Mouse (Mus musculus): ENCODE results near the gene Pde10a. TPM values are rescaled to one million over a fixed set of nuclear protein-coding genes. Genes with fewer than 3 reads are reported as not detected.

The Pde10a gene
- polyA plus RNA-seq, 1 experiment from 2014 or later: 1.7 TPM

DNA sequence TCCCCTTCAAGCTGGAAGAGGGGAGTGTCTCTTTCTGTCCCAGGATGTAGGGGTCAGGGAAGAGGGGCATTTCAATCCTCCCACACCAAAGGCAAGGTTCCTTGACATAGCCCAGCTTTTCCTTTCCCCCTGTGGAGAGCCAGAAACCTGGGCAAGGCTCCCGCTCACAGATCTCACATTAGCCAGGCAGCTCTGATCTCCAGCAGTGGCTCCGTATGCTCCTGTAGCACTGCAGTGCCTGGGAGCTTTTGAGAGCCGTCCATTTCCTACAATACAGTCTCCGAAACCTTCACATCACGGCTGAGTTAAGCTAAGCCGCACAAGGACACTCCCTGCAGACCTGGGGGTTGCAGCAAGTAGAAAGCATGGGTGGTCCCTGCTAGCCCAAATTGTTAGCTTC is 29.0 kb downstream of the Pde10a start:
- Histone ChIP-seq H3K27me3 (replicated peaks) (peaks cover 17% of the 10 kb centered on the region; the same call in 1 of the 2 replicates), H3K9ac (no peak overlapping the region), H3K9me3 (replicated peaks) (no peaks in the 10 kb centered on the region), H3K4me1 (no peaks in the 10 kb centered on the region), H3K36me3 (no peaks in the 10 kb centered on the region), H3K4me3 (no peak overlapping the region), H3K4me2 (no peak overlapping the region), H3K27ac (no peak overlapping the region)
- ATAC-seq: no peak
- 54% methylated on average over 6 of the region's 6 CpGs for WGBS (ENCODE audit: insufficient replicate concordance)

DNA sequence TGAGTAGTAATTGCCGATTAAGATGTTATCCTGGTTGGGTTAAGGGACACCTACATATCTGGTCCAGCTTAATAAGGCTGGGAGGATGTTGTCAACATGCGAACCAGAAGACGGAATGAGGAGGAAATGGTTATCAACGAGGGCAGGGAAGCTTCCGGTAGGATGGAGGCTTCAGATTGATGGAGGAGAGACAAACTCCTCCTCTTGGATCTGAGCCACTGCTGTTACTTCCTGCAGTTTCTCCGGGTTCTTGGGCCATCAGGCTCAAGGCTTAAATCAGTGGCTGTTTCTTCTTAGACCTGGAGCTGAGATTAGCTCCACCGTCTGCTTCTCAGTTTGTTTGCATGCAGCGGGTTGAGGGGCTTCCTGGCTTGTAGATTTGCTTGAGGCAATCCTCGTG is 30.6 kb downstream of the Pde10a start:
- H3K27ac ChIP-seq: no peak overlapping the region
- no peak overlapping the region for H3K9ac ChIP-seq
- H3K27me3 ChIP-seq (replicated peaks): peaks cover 8% of the 10 kb centered on the region; the same call in 1 of the 2 replicates
- no peaks in the 10 kb centered on the region for H3K36me3 ChIP-seq
- no peak overlapping the region for H3K4me3 ChIP-seq
- no peak for ATAC-seq
- 58% methylated on average over 9 of the region's 9 CpGs for WGBS (ENCODE audit: insufficient replicate concordance)
- no peak overlapping the region for H3K4me2 ChIP-seq
- no peaks in the 10 kb centered on the region for H3K4me1 ChIP-seq
- H3K9me3 ChIP-seq (replicated peaks): no peaks in the 10 kb centered on the region

DNA sequence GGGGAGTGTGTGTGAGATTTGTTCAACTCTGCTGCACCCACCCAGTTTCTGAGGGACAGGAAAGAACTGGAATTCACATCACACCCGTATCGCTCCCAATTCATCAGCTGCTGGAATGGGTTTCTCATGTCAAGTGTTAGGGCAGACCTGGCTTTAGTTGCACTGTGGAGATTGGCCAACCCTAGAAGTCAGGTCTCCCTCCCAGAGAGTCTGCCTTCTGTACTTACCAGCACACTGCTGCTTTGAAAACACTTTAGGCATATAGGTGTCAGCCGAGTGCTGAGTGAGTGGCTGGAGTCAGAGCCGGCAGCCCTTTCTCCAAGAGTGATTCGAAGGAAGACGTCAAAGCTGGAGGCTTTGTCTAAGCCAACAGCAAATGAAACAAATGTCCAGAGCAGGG is 31.1 kb downstream of the Pde10a start:
- no peak for ATAC-seq
- Histone ChIP-seq H3K36me3 (no peaks in the 10 kb centered on the region), H3K9ac (no peak overlapping the region), H3K27me3 (replicated peaks) (peaks cover 8% of the 10 kb centered on the region; the same call in 1 of the 2 replicates), H3K27ac (no peak overlapping the region), H3K4me3 (no peak overlapping the region), H3K4me1 (no peaks in the 10 kb centered on the region), H3K9me3 (replicated peaks) (no peaks in the 10 kb centered on the region), H3K4me2 (no peak overlapping the region)
- 70% methylated on average over 6 of the region's 6 CpGs for WGBS (ENCODE audit: insufficient replicate concordance)

DNA sequence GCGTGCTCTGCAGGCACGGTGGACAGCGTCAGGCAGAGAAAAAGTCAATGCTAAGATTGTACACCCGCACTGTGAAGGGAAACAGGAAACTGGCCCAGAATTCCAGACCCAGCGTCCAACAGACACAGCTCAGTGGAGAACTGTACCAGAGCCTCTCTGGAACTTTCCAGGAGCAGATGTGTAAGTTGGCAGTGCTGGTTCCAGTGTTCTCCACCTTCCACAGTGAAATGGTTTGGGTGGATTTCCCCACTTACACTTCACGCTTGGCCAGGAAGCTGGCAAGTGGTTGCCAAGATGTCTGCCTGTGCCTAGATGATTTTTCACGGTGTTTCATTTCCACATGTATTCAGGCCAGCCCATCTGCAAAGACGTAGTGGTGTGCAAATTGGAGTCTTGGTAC is 32.8 kb downstream of the Pde10a start:
- Histone ChIP-seq H3K4me2 (no peak overlapping the region), H3K27me3 (replicated peaks) (0 out of 2 replicates have a peak, but pooled peaks cover 10% of the 10 kb centered on the region), H3K4me3 (no peak overlapping the region), H3K27ac (no peak overlapping the region), H3K9me3 (replicated peaks) (no peaks in the 10 kb centered on the region), H3K4me1 (no peaks in the 10 kb centered on the region), H3K36me3 (no peaks in the 10 kb centered on the region), H3K9ac (no peak overlapping the region)
- no peak for ATAC-seq
- 61% methylated on average over 8 of the region's 8 CpGs for whole genome bisulfite sequencing (ENCODE audit: insufficient replicate concordance)

DNA sequence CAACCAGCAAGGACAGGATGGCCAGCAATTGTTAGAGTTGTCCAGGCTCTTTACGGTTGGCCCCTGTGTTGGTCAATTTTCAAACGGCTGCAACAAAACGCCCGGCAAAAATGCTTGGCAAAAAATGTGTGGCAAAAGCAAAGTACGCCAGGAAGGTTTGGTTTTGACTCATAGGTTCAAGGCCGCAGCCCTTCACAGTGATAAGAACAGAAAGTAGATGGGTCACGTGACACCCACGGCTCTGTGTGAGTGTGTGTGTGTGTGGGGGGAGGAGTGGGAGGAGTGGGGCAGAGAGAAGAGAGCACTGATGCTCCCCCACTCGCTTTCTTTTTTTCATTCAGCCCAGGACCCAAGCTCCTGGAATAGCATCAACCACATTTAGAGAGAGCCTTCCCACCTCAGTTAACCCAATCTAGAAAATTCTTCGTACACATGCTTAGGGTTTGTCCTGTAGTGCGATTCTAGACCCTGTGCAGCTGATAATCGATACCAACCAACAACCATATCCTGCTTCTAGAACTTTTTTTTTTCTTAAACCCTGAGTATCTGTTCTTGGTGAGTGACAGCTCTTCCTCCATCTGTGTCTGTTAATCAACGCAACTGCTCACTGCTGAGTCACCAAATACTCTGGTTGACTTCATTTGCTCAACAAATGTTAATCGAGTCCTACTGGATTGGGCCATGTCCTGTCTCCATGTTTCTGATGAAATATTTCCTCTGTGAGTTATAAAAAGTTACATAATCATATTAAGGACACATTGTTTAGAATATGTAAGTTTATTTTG is 37.1 kb downstream of the Pde10a start:
- H3K4me1 ChIP-seq: no peaks in the 10 kb centered on the region
- no peaks in the 10 kb centered on the region for H3K36me3 ChIP-seq
- no peaks in the 10 kb centered on the region for H3K9me3 ChIP-seq (replicated peaks)
- no peak overlapping the region for H3K4me2 ChIP-seq
- H3K9ac ChIP-seq: no peak overlapping the region
- ATAC-seq: no peak
- 53% methylated on average over 14 of the region's 14 CpGs for WGBS (ENCODE audit: insufficient replicate concordance)
- H3K4me3 ChIP-seq: no peak overlapping the region
- no peak overlapping the region for H3K27ac ChIP-seq
- 0 out of 2 replicates have a peak, but pooled peaks cover 3% of the 10 kb centered on the region for H3K27me3 ChIP-seq (replicated peaks)

DNA sequence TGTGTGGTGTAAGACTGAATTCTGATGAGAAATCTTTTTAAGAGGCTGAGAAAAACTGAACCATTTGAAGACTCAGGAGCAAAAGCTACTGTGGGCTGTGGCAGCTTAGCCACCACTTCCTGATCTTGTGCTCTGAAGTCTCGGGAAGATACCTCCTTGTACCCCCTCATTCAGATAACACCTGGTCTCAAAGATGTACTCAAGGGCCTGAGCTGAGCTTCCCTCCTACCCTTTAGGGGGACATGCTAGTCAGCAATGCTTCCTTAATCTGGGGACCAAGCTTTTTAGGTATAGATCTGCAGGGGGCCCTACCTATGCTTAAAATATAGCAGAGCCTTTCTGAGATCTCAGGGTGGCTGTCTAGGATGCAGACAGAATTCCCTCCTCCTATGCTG is 37.7 kb downstream of the Pde10a start:
- 9% methylated on average over 1 of the region's 1 CpGs for WGBS (ENCODE audit: insufficient replicate concordance)
- no peaks in the 10 kb centered on the region for H3K36me3 ChIP-seq

DNA sequence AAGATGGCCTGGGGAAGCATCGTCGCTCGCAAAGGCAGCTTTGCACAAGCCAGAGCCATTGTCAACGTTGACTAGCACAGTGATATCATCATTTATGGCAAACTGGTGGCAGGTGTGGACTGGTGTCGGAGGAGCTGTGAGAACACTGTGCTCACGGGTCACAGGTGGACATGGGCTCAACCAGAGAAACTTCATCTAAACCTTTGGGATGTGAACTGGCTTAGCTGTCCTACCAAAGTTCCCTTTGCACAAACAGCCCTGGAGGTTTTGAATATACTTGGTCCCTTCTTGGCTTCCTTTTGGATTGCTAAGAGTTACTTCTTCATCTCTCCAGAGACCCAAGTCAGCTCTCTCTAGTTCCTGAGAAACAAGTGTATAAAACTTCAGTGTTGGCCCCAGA is 41.7 kb downstream of the Pde10a start, which contains the start of gene Gm17087:
TSS of gene Gm17087 (minus strand) at position 101 of the 400 bp plus-strand sequence.
- Histone ChIP-seq H3K27me3 (replicated peaks) (0 out of 2 replicates have a peak, but pooled peaks cover under 1% of the 10 kb centered on the region), H3K4me3 (no peak within 1 kb of the TSS), H3K9me3 (replicated peaks) (no peaks in the 10 kb centered on the region), H3K4me2 (no peak within 1 kb of the TSS), H3K9ac (no peak within 1 kb of the TSS), H3K4me1 (no peaks in the 10 kb centered on the region), H3K36me3 (no peaks in the 10 kb centered on the region), H3K27ac (no peak within 1 kb of the TSS)
- no peak for ATAC-seq
- WGBS (ENCODE audit: insufficient replicate concordance): 80% methylated on average over 6 of the region's 6 CpGs

More for the DNA sequence above, 37.7 kb downstream of the Pde10a start:
- no peak overlapping the region for H3K4me3 ChIP-seq
- no peaks in the 10 kb centered on the region for H3K9me3 ChIP-seq (replicated peaks)
- no peak overlapping the region for H3K9ac ChIP-seq
- no peak for ATAC-seq
- H3K27ac ChIP-seq: no peak overlapping the region
- H3K4me2 ChIP-seq: no peak overlapping the region
- 0 out of 2 replicates have a peak, but pooled peaks cover 3% of the 10 kb centered on the region for H3K27me3 ChIP-seq (replicated peaks)
- no peaks in the 10 kb centered on the region for H3K4me1 ChIP-seq

DNA sequence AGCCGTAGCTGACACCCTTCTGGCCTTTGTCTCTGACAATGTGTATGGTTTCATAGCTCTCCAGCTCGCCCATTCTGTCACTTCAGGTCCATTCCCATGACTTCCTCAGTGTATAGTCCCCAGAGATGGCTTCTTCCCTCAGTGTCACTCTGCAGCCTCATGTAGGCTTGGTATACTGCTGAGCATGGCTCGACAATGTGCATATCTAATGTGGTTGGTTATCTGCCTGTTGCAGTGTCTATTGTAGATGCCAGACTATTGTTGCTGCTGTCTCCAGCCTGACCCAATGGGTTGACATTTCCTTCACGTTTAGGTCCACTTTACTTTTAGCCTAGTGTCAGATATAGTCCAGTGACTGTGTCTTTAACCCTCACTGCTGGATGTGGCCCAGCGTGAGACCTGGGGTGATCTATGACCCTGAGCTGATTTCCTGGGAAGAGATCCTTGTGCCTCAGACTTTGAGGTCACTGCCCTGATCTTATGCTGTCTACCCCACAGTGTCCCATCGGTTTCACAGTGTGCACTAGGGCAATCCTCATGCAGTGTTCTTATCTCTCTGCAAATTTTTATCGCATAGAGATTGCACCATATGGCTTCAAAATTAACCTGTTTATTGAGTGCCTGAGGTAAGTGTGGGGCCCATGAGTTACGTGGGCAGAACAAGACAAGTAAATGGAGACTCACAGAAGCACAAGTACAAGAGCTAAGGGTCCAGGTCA is 48.5 kb downstream of the Pde10a start:
- 39% methylated on average over 8 of the region's 8 CpGs for WGBS (ENCODE audit: insufficient replicate concordance)
- H3K4me2 ChIP-seq: no peak overlapping the region
- no peaks in the 10 kb centered on the region for H3K36me3 ChIP-seq
- no peaks in the 10 kb centered on the region for H3K27me3 ChIP-seq (replicated peaks)
- no peak overlapping the region for H3K4me3 ChIP-seq
- H3K27ac ChIP-seq: no peak overlapping the region
- H3K9me3 ChIP-seq (replicated peaks): no peaks in the 10 kb centered on the region
- ATAC-seq: peak; percentile 79
- H3K9ac ChIP-seq: no peak overlapping the region
- peaks cover 6% of the 10 kb centered on the region for H3K4me1 ChIP-seq

DNA sequence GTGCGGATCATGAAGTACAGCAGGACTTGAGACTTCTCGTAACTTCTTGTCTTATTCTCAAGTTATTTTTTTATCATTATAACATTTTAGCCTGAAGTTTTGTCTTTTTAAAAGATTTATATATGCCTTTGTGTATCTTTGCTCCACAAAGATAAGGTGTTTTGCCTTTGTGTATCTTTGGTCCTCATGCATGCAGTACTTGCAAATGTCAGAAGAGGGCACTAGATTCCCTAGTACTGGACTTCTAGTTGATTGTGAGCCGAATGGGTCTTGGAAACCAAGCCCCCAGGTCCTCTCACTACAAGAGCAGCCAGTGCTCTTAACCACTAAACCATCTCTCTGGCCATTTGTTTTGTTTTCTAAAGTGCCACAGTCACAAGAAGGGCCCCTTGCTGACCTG is 55.2 kb downstream of the Pde10a start:
- Histone ChIP-seq H3K27me3 (replicated peaks) (no peaks in the 10 kb centered on the region), H3K4me1 (no peaks in the 10 kb centered on the region), H3K4me2 (no peak overlapping the region), H3K4me3 (no peak overlapping the region), H3K9me3 (replicated peaks) (no peaks in the 10 kb centered on the region), H3K27ac (no peak overlapping the region), H3K36me3 (no peaks in the 10 kb centered on the region), H3K9ac (no peak overlapping the region)
- 53% methylated on average over 3 of the region's 3 CpGs for WGBS (ENCODE audit: insufficient replicate concordance)
- no peak for ATAC-seq

DNA sequence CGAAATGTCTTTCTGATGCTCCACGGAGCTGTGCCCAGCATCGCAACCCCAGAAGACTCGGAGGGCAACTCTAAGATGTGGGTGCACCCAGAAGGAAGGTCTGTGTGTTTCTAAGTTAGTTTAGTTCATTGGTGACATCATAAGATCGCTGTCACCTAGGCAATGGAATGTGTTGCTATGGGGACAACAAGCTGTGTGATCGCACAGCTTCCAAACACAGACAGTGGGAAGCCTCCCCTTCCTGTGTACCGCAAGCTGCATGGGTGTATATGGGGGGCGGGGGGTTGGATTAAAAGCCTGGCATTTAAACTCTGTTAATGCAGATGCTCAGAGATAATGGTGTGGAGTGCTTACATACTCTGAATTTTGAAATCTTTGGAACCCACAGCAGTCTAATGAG is 56.4 kb downstream of the Pde10a start:
- ATAC-seq: no peak
- H3K4me2 ChIP-seq: no peak overlapping the region
- H3K9me3 ChIP-seq (replicated peaks): no peaks in the 10 kb centered on the region
- no peaks in the 10 kb centered on the region for H3K36me3 ChIP-seq
- H3K9ac ChIP-seq: no peak overlapping the region
- WGBS (ENCODE audit: insufficient replicate concordance): 74% methylated on average over 8 of the region's 8 CpGs
- H3K4me1 ChIP-seq: no peaks in the 10 kb centered on the region
- H3K4me3 ChIP-seq: no peak overlapping the region
- no peaks in the 10 kb centered on the region for H3K27me3 ChIP-seq (replicated peaks)
- no peak overlapping the region for H3K27ac ChIP-seq

DNA sequence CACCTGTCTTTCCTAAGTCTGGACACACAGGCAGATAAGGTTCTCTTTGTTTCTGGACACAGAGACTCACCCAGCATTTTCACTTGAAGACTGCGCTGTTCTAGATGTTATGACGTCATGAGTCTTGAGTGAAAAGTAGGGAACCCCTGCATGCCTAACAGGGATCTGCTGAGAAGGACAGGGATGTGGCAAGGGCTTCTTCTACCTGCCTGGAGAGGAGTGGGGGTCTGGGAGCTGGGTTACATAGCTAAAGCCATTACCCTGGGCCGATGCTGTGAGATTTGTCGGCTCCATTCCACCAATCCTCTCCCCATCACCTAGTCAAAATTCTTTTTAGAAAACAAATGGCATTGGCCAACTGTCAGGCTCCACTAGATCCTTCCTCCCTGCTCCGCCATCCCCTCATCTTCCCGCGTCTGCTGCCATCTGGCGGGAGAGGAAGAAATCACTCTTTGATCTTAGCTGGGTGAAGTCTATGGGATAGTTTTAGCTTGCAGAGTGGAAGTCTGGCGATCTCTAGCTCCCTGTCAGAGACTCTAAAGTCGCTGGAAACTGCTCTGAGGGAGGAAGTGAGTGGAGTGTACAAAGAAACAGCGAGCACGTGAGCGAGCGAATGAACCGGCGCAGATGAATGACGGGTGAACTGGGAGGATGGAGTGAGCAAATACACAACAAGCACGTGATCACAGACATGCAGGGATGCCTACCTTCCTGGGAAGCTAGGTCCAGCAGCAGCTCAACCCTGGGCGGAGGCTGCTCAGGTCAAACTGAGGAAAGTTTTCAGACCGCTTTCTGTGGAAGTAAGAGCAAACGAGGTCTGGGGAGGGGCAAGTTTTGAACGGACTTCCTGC is 67.5 kb downstream of the Pde10a start:
- no peak overlapping the region for H3K9ac ChIP-seq
- no peak overlapping the region for H3K4me3 ChIP-seq
- 10% methylated on average over 22 of the region's 22 CpGs for WGBS (ENCODE audit: insufficient replicate concordance)
- peaks cover 13% of the 10 kb centered on the region; the same call in 1 of the 2 replicates for H3K27me3 ChIP-seq (replicated peaks)
- no peaks in the 10 kb centered on the region for H3K9me3 ChIP-seq (replicated peaks)
- peak overlapping the region; percentile 22 for H3K4me2 ChIP-seq
- no peaks in the 10 kb centered on the region for H3K36me3 ChIP-seq
- no peak overlapping the region for H3K27ac ChIP-seq
- no peak for ATAC-seq
- no peaks in the 10 kb centered on the region for H3K4me1 ChIP-seq
